In genomic region chr11:60114296-60115023, GRCm38 (mm10) we compare ENCODE assay signal across 8 mouse cellular contexts. TPM values are rescaled to one million over a fixed set of nuclear protein-coding genes. Genes with fewer than 3 reads are reported as not detected.
DNase-seq lines count a peak whose midpoint lies in the region; ATAC-seq and TF ChIP-seq lines count a peak whose summit lies in the region.

No protein-coding gene starts in this region.

- peaks cover 36 to 75% of the 10 kb centered on the region in 2 experiments for H3K4me1 ChIP-seq in CH12.LX (ENCODE audit: control insufficient read depth in 1 of 2, insufficient read depth in 2 of 2)
- peaks cover 71% of the 10 kb centered on the region for H3K4me1 ChIP-seq in hindbrain, embryonic 10.5 days (replicated peaks)
- peaks cover 50% of the 10 kb centered on the region for H3K4me1 ChIP-seq in limb, embryonic 11.5 days (ENCODE audit: control insufficient read depth, insufficient read depth, low read length)
- H3K4me1 ChIP-seq in midbrain, embryonic 10.5 days = peaks cover 70% of the 10 kb centered on the region

- no peak for TF ChIP-seq CTCF in CH12.LX (conservative IDR thresholded peaks at IDR 0.05 in 1 of 2, IDR thresholded peaks at IDR 0.05 in 1 of 2; ENCODE audit: low read depth in 2 of 2, low read length in 2 of 2)

- no peaks in the 10 kb centered on the region for H3K9me3 ChIP-seq in CH12.LX (replicated peaks; ENCODE audit: low read length)
- H3K9me3 ChIP-seq in hindbrain, embryonic 10.5 days = no peaks in the 10 kb centered on the region
- no peaks in the 10 kb centered on the region for H3K9me3 ChIP-seq in limb, embryonic 11.5 days (ENCODE audit: control insufficient read depth, low read length)
- H3K9me3 ChIP-seq in midbrain, embryonic 10.5 days (replicated peaks) = no peaks in the 10 kb centered on the region

- H3K27me3 ChIP-seq in CH12.LX (replicated peaks) = no peaks in the 10 kb centered on the region
- H3K27me3 ChIP-seq in hindbrain, embryonic 10.5 days (ENCODE audit: insufficient read depth, poor library complexity, severe bottlenecking) = no peaks in the 10 kb centered on the region
- H3K27me3 ChIP-seq in limb, embryonic 11.5 days (ENCODE audit: control insufficient read depth, insufficient read depth, low read length) = no peaks in the 10 kb centered on the region
- no peaks in the 10 kb centered on the region for H3K27me3 ChIP-seq in midbrain, embryonic 10.5 days (ENCODE audit: low read depth, poor library complexity, severe bottlenecking)

- WGBS in hindbrain, embryonic 10.5 days = 1% methylated on average over 21 of the region's 21 CpGs
- 2% methylated on average over 21 of the region's 21 CpGs for WGBS in limb, embryonic 11.5 days
- WGBS in midbrain, embryonic 10.5 days = under 1% methylated on average over 21 of the region's 21 CpGs

- DNase-seq in CH12.LX (ENCODE audit: extremely low read depth) = peak; percentile 47
- peak; percentile 59 for DNase-seq in adrenal gland, adult 2 months
- DNase-seq in hindbrain, embryonic 10.5 days (ENCODE audit: low spot score) = peak; percentile 76
- peak; percentile 74 for DNase-seq in limb, embryonic 11.5 days (ENCODE audit: low spot score)
- DNase-seq in midbrain, embryonic 10.5 days (ENCODE audit: low spot score) = peak; percentile 65
- DNase-seq in right cerebral cortex, postnatal 4 days = peak; percentile 22
- DNase-seq in gastrocnemius, postnatal 4 days (ENCODE audit: low spot score in 2 of 2) = no peak

- H3K4me2 ChIP-seq in CH12.LX (ENCODE audit: insufficient read depth, low read depth, poor library complexity, severe bottlenecking) = peak overlapping the region; percentile 75
- H3K4me2 ChIP-seq in limb, embryonic 11.5 days (ENCODE audit: low read depth, severe bottlenecking) = peak overlapping the region; percentile 66

- no peak for TF ChIP-seq EP300 in CH12.LX (IDR thresholded peaks at IDR 0.05; ENCODE audit: low read length)

- peak overlapping the region; percentile 57 to 80 (median 70) for H3K4me3 ChIP-seq in CH12.LX (replicated peaks in 1 of 3; ENCODE audit: low read depth in 2 of 3, low read length in 2 of 3, poor library complexity in 1 of 3)
- H3K4me3 ChIP-seq in hindbrain, embryonic 10.5 days = peak overlapping the region; percentile 58
- H3K4me3 ChIP-seq in limb, embryonic 11.5 days (ENCODE audit: low read depth, low read length) = peak overlapping the region; percentile 32
- H3K4me3 ChIP-seq in midbrain, embryonic 10.5 days = peak overlapping the region; percentile 57

- peak overlapping the region; percentile 81 for H3K9ac ChIP-seq in CH12.LX (ENCODE audit: insufficient read depth, low read depth)
- peak overlapping the region; percentile 51 for H3K9ac ChIP-seq in limb, embryonic 11.5 days (ENCODE audit: low read length)

- dilution Hi-C loops in CH12.LX (cut with MboI; ENCODE audit: extremely low pct_ligation_motif_present, extremely low pct_unique_long_range_greater_than_20kb, low sequenced_read_pairs) = no loop called here

- in situ Hi-C loops in CH12.LX (cut with MboI; ENCODE audit: low pct_ligation_motif_present, low pct_unique_long_range_greater_than_20kb, low sequenced_read_pairs) = no loop called here

- ATAC-seq in erythroid progenitor cell, adult 5-6 weeks (replicated peaks; ENCODE audit: low FRiP score, poor library complexity, severe bottlenecking) = peak; percentile 27
- peak; percentile 58 for ATAC-seq in limb, embryonic 11.5 days (ENCODE audit: insufficient number of reproducible peaks, low FRiP score, low TSS enrichment, low read depth)

- peaks cover 8% of the 10 kb centered on the region for H3K79me2 ChIP-seq in CH12.LX (replicated peaks; ENCODE audit: control insufficient read depth, extremely low read depth, insufficient read depth, poor library complexity, severe bottlenecking)

- H3K36me3 ChIP-seq in CH12.LX (replicated peaks in 1 of 2; ENCODE audit: control insufficient read depth in 1 of 2, insufficient read depth in 1 of 2, low read length in 1 of 2) = peaks cover 0 to 24% of the 10 kb centered on the region in 2 experiments
- no peaks in the 10 kb centered on the region for H3K36me3 ChIP-seq in hindbrain, embryonic 10.5 days
- no peaks in the 10 kb centered on the region for H3K36me3 ChIP-seq in limb, embryonic 11.5 days (ENCODE audit: control insufficient read depth, insufficient read depth, low read length)
- no peaks in the 10 kb centered on the region for H3K36me3 ChIP-seq in midbrain, embryonic 10.5 days

- no peak for TF ChIP-seq RAD21 in CH12.LX (IDR thresholded peaks at IDR 0.05; ENCODE audit: low read depth, low read length)

- H3K27ac ChIP-seq in CH12.LX (ENCODE audit: insufficient read depth, low read depth) = peak overlapping the region; percentile 8
- peak overlapping the region; percentile 93 for H3K27ac ChIP-seq in hindbrain, embryonic 10.5 days
- H3K27ac ChIP-seq in limb, embryonic 11.5 days (replicated peaks; ENCODE audit: low read depth, low read length) = peak overlapping the region; percentile 96
- peak overlapping the region; percentile 89 for H3K27ac ChIP-seq in midbrain, embryonic 10.5 days (replicated peaks)

- TF ChIP-seq POLR2A in CH12.LX (IDR thresholded peaks at IDR 0.05; ENCODE audit: low read depth, low read length) = no peak; the same call in 1 of the 2 replicates

TF ChIP-seq in CH12.LX, 34 proteins besides CTCF, POLR2A, EP300 and RAD21:
- no peak for TF ChIP-seq USF1 (IDR thresholded peaks at IDR 0.05; ENCODE audit: low read depth, low read length)
- TF ChIP-seq POLR2AphosphoS2 (IDR thresholded peaks at IDR 0.05; ENCODE audit: low read depth, low read length) = no peak
- TF ChIP-seq MEF2A (IDR thresholded peaks at IDR 0.05; ENCODE audit: borderline replicate concordance, low read depth, low read length) = no peak
- TF ChIP-seq RCOR1 (conservative IDR thresholded peaks at IDR 0.05; ENCODE audit: low read depth, low read length) = no peak
- no peak for TF ChIP-seq JUN (IDR thresholded peaks at IDR 0.05; ENCODE audit: insufficient read depth, low read depth, low read length)
- TF ChIP-seq ZMIZ1 (IDR thresholded peaks at IDR 0.05; ENCODE audit: low read depth, low read length) = no peak
- TF ChIP-seq NELFE (IDR thresholded peaks at IDR 0.05; ENCODE audit: low read depth, low read length) = no peak
- no peak for TF ChIP-seq MXI1 (IDR thresholded peaks at IDR 0.05; ENCODE audit: low read depth, low read length)
- TF ChIP-seq GABPA (IDR thresholded peaks at IDR 0.05; ENCODE audit: insufficient replicate concordance, low read depth, low read length) = no peak
- no peak for TF ChIP-seq UBTF (IDR thresholded peaks at IDR 0.05; ENCODE audit: low read depth, low read length)
- TF ChIP-seq USF2 (conservative IDR thresholded peaks at IDR 0.05; ENCODE audit: low read depth, low read length) = no peak
- TF ChIP-seq ELF1 (IDR thresholded peaks at IDR 0.05; ENCODE audit: low read depth, low read length) = no peak
- TF ChIP-seq CHD1 (IDR thresholded peaks at IDR 0.05; ENCODE audit: low read depth, low read length) = 0 out of 2 replicates have a peak, but pooled peaks have one; percentile 82
- no peak for TF ChIP-seq JUND (conservative IDR thresholded peaks at IDR 0.05; ENCODE audit: low read depth, low read length)
- no peak for TF ChIP-seq TCF12 (IDR thresholded peaks at IDR 0.05; ENCODE audit: low read depth, low read length)
- no peak for TF ChIP-seq ZNF384 (IDR thresholded peaks at IDR 0.05; ENCODE audit: low read depth, low read length)
- TF ChIP-seq TBP (conservative IDR thresholded peaks at IDR 0.05; ENCODE audit: low read depth, low read length) = no peak
- no peak for TF ChIP-seq MYC (IDR thresholded peaks at IDR 0.05; ENCODE audit: low read depth, low read length)
- TF ChIP-seq E2F4 (IDR thresholded peaks at IDR 0.05; ENCODE audit: insufficient replicate concordance, low read depth, low read length) = no peak
- TF ChIP-seq NRF1 (IDR thresholded peaks at IDR 0.05; ENCODE audit: low read depth, low read length) = no peak
- TF ChIP-seq ZKSCAN1 (IDR thresholded peaks at IDR 0.05; ENCODE audit: borderline replicate concordance, low read depth, low read length) = no peak
- TF ChIP-seq SIN3A (IDR thresholded peaks at IDR 0.05; ENCODE audit: low read length) = 0 out of 2 replicates have a peak, but pooled peaks have one; percentile 8
- no peak for TF ChIP-seq CHD2 (IDR thresholded peaks at IDR 0.05; ENCODE audit: low read length)
- TF ChIP-seq MAX (IDR thresholded peaks at IDR 0.05; ENCODE audit: low read length) = 0 out of 2 replicates have a peak, but pooled peaks have one; percentile 26
- no peak for TF ChIP-seq ETS1 (conservative IDR thresholded peaks at IDR 0.05; ENCODE audit: low read depth, low read length)
- TF ChIP-seq MAZ (IDR thresholded peaks at IDR 0.05; ENCODE audit: low read depth, low read length) = 0 out of 2 replicates have a peak, but pooled peaks have one; percentile 23
- no peak for TF ChIP-seq PAX5 (IDR thresholded peaks at IDR 0.05; ENCODE audit: low read length)
- TF ChIP-seq ZC3H11A (IDR thresholded peaks at IDR 0.05; ENCODE audit: low read depth, low read length) = no peak
- TF ChIP-seq HCFC1 (IDR thresholded peaks at IDR 0.05; ENCODE audit: low read depth, low read length) = no peak
- no peak for TF ChIP-seq SMC3 (IDR thresholded peaks at IDR 0.05; ENCODE audit: low read depth, low read length)
- no peak for TF ChIP-seq MAFK (IDR thresholded peaks at IDR 0.05; ENCODE audit: insufficient replicate concordance, low read length)

RNA-seq across cellular contexts. Expression of gene Rai1, which starts 9.6 kb away (rescaled TPM):
- total RNA-seq in CH12.LX (2012; rRNA removed) (15.4 and 15.5 TPM in 2 replicates), CH12.LX (2014; rRNA removed) (6.5 and 6.6 TPM in 2 replicates)
- 19.1 and 22.6 TPM in 2 replicates for polyA plus RNA-seq in CH12.LX (2012; ENCODE audit: insufficient read length, low read depth)
- total RNA-seq in adrenal gland, adult 2 months (2021) = 10 to 100 TPM; 41.4 to 46.7 TPM
- polyA plus RNA-seq in adrenal gland, adult 2 months (2012; rRNA removed) = 72.1 and 82.5 TPM in 2 replicates
- total RNA-seq in erythroid progenitor cell, adult 5-6 weeks (2015; ENCODE audit: low replicate concordance) = 5.8 and 7.1 TPM in 2 replicates
- 0.77 and 3.0 TPM in 2 replicates for total RNA-seq in erythroid progenitor cell, adult 5-6 weeks (2017; ENCODE audit: low replicate concordance)
- polyA plus RNA-seq in hindbrain, embryonic 10.5 days (2016; fragmentation: Nextera tagmentation; extraction: Ambion mirVana) = 25.3 and 31.0 TPM in 2 replicates
- polyA plus RNA-seq in limb, embryonic 11.5 days (2014; fragmentation: Nextera tagmentation; extraction: Ambion mirVana) = 35.5 and 36.0 TPM in 2 replicates
- 23.4 and 23.9 TPM in 2 replicates for polyA plus RNA-seq in midbrain, embryonic 10.5 days (2016; fragmentation: Nextera tagmentation; extraction: Ambion mirVana)
- total RNA-seq in gastrocnemius, postnatal 4 days (2021) = 10 to 100 TPM; 41.7 to 44.6 TPM

Comparison
In these comparisons a context has a peak if more than half of its experiments do, and no peak if none do; other contexts are left out.
1. DNase-seq: peak in CH12.LX (single experiment), adrenal gland, adult 2 months (single experiment), hindbrain, embryonic 10.5 days (single experiment), limb, embryonic 11.5 days (single experiment), midbrain, embryonic 10.5 days (single experiment) and right cerebral cortex, postnatal 4 days (single experiment); none in gastrocnemius, postnatal 4 days (0 of 2).
2. H3K27ac ChIP-seq: peak in every context shown above with its lines; median percentile 96 in limb, embryonic 11.5 days; 93 in hindbrain, embryonic 10.5 days; 89 in midbrain, embryonic 10.5 days; 8 in CH12.LX.
3. Peak in every context shown above with its lines, with median percentiles within 50 percentile points of each other: H3K4me3 ChIP-seq.